Mouse (Mus musculus): ENCODE measurements around the gene Olfr981. TPM values are rescaled to one million over a fixed set of nuclear protein-coding genes. Genes with fewer than 3 reads are reported as not detected.
"Not testable (repeated sequence)": the region's sequence is repeated elsewhere in the genome, so short reads cannot be mapped to it uniquely, and the experiment has no call there.

Gene Olfr981
- not detected for polyA plus RNA-seq (2012; fragmentation: generic; extraction: Trizol)

DNA sequence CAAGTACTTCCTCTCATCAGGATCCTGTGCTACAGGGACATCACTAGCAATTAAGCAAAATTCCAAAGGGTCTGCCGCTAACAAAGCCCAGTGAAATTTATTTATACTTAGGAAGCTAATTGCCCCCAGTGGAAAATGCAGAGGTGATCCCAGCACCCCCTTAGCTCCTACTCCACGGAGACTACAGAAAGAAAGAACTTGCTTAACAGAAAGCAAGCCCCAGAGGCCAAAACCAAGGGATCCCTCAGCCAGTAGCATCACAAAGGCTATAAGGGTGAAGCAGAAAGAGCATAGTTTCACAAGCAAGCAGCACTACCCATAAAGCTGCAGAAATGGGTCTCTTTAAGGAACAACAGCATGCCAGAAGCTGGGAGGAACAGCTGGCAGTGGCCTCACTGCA is at the start of gene Olfr981:
TSS of gene Olfr981 (plus strand) at position 301 of the 400 bp plus-strand sequence.
- Histone ChIP-seq H3K4me3 (no peak within 1 kb of the TSS), H3K79me2 (ENCODE audit: control insufficient read depth, insufficient read depth) (no peaks in the 10 kb centered on the region)
- TF ChIP-seq REST (IDR thresholded peaks at IDR 0.05; ENCODE audit: insufficient read depth, insufficient read length), result no peak
- TF ChIP-seq SRF (IDR thresholded peaks at IDR 0.05; ENCODE audit: control insufficient read depth, insufficient read length, low read depth), result no peak
- TF ChIP-seq MYOG (IDR thresholded peaks at IDR 0.05; ENCODE audit: control insufficient read depth in 1 of 3, insufficient read depth in 1 of 3, insufficient read length in 2 of 3, low read depth in 2 of 3), result no peak
- TF ChIP-seq USF1 (IDR thresholded peaks at IDR 0.05; ENCODE audit: low read depth), result no peak
- TF ChIP-seq TCF3 (IDR thresholded peaks at IDR 0.05; ENCODE audit: insufficient read length, low read depth), result no peak
- no peak for TF ChIP-seq POLR2AphosphoS2 (IDR thresholded peaks at IDR 0.05; ENCODE audit: insufficient read length, low read depth)
- TF ChIP-seq MYOD1 (IDR thresholded peaks at IDR 0.05; ENCODE audit: control insufficient read depth in 1 of 3, insufficient read length in 2 of 3, low read depth in 2 of 3), result no peak
- no peak for TF ChIP-seq TCF12 (IDR thresholded peaks at IDR 0.05; ENCODE audit: insufficient read depth, poor library complexity, severe bottlenecking)
- no peak for TF ChIP-seq POLR2A (IDR thresholded peaks at IDR 0.05; ENCODE audit: insufficient read length, low read depth)
- TF ChIP-seq MAX (IDR thresholded peaks at IDR 0.05; ENCODE audit: low read depth), result no peak
- TF ChIP-seq E2F4 (IDR thresholded peaks at IDR 0.05; ENCODE audit: insufficient read depth), result no peak
- TF ChIP-seq CEBPB (IDR thresholded peaks at IDR 0.05; ENCODE audit: insufficient read depth, poor library complexity, severe bottlenecking), result no peak

GRCm38 (mm10) chr9:39976581-39977145 is 44.6 kb upstream of the Olfr981 start:
- H3K27me3 ChIP-seq (ENCODE audit: control insufficient read depth, insufficient read depth, insufficient read length); H3ac ChIP-seq (ENCODE audit: control insufficient read depth, insufficient read length); H3K4me3 ChIP-seq; H3K4me2 ChIP-seq (ENCODE audit: low read depth); H3K36me3 ChIP-seq (ENCODE audit: control insufficient read depth, insufficient read depth); H3K79me2 ChIP-seq (ENCODE audit: control insufficient read depth, insufficient read depth): not testable (repeated sequence)

More for the DNA sequence above, at the start of gene Olfr981:
- H3K4me2 ChIP-seq (ENCODE audit: low read depth), result no peak within 1 kb of the TSS
- no peaks in the 10 kb centered on the region for H3K36me3 ChIP-seq (ENCODE audit: control insufficient read depth, insufficient read depth)
- H3K27me3 ChIP-seq (ENCODE audit: control insufficient read depth, insufficient read depth, insufficient read length), result no peaks in the 10 kb centered on the region
- no peak within 1 kb of the TSS for H3ac ChIP-seq (ENCODE audit: control insufficient read depth, insufficient read length)

GRCm38 (mm10) chr9:39991813-39992212 is 29.5 kb upstream of the Olfr981 start, which contains the start of gene Olfr978:
Gene Olfr978, plus strand, starts transcription at chr9:39992113.
- H3K27me3 ChIP-seq (ENCODE audit: control insufficient read depth, insufficient read depth, insufficient read length), result no peaks in the 10 kb centered on the region
- TF ChIP-seq POLR2A (IDR thresholded peaks at IDR 0.05; ENCODE audit: insufficient read length, low read depth) (no peak), SRF (IDR thresholded peaks at IDR 0.05; ENCODE audit: control insufficient read depth, insufficient read length, low read depth) (no peak), E2F4 (IDR thresholded peaks at IDR 0.05; ENCODE audit: insufficient read depth) (no peak), MYOD1 (IDR thresholded peaks at IDR 0.05; ENCODE audit: control insufficient read depth in 1 of 3, insufficient read length in 2 of 3, low read depth in 2 of 3) (no peak), USF1 (IDR thresholded peaks at IDR 0.05; ENCODE audit: low read depth) (no peak), CEBPB (IDR thresholded peaks at IDR 0.05; ENCODE audit: insufficient read depth, poor library complexity, severe bottlenecking) (no peak), TCF3 (IDR thresholded peaks at IDR 0.05; ENCODE audit: insufficient read length, low read depth) (no peak)
- H3K36me3 ChIP-seq (ENCODE audit: control insufficient read depth, insufficient read depth), result no peaks in the 10 kb centered on the region
- H3K79me2 ChIP-seq (ENCODE audit: control insufficient read depth, insufficient read depth), result no peaks in the 10 kb centered on the region
- H3K4me2 ChIP-seq (ENCODE audit: low read depth), result no peak within 1 kb of the TSS
- H3K4me3 ChIP-seq, result no peak within 1 kb of the TSS
- H3ac ChIP-seq (ENCODE audit: control insufficient read depth, insufficient read length), result no peak within 1 kb of the TSS

GRCm38 (mm10) chr9:40003365-40003764 is 17.9 kb upstream of the Olfr981 start, which contains the start of gene Olfr979:
Gene Olfr979, minus strand, starts transcription at chr9:40003465.
- Histone ChIP-seq H3K4me3 (no peak within 1 kb of the TSS), H3ac (ENCODE audit: control insufficient read depth, insufficient read length) (no peak within 1 kb of the TSS), H3K79me2 (ENCODE audit: control insufficient read depth, insufficient read depth) (no peaks in the 10 kb centered on the region), H3K4me2 (ENCODE audit: low read depth) (no peak within 1 kb of the TSS), H3K36me3 (ENCODE audit: control insufficient read depth, insufficient read depth) (no peaks in the 10 kb centered on the region), H3K27me3 (ENCODE audit: control insufficient read depth, insufficient read depth, insufficient read length) (no peaks in the 10 kb centered on the region)
- no peak for TF ChIP-seq TCF3 (IDR thresholded peaks at IDR 0.05; ENCODE audit: insufficient read length, low read depth)
- TF ChIP-seq REST (IDR thresholded peaks at IDR 0.05; ENCODE audit: insufficient read depth, insufficient read length), result no peak
- TF ChIP-seq CEBPB (IDR thresholded peaks at IDR 0.05; ENCODE audit: insufficient read depth, poor library complexity, severe bottlenecking), result no peak
- no peak for TF ChIP-seq MYOD1 (IDR thresholded peaks at IDR 0.05; ENCODE audit: control insufficient read depth in 1 of 3, insufficient read length in 2 of 3, low read depth in 2 of 3)
- TF ChIP-seq MAX (IDR thresholded peaks at IDR 0.05; ENCODE audit: low read depth), result no peak
- no peak for TF ChIP-seq USF1 (IDR thresholded peaks at IDR 0.05; ENCODE audit: low read depth)
- TF ChIP-seq TCF12 (IDR thresholded peaks at IDR 0.05; ENCODE audit: insufficient read depth, poor library complexity, severe bottlenecking), result no peak
- TF ChIP-seq SRF (IDR thresholded peaks at IDR 0.05; ENCODE audit: control insufficient read depth, insufficient read length, low read depth), result no peak
- TF ChIP-seq POLR2A (IDR thresholded peaks at IDR 0.05; ENCODE audit: insufficient read length, low read depth), result no peak
- no peak for TF ChIP-seq E2F4 (IDR thresholded peaks at IDR 0.05; ENCODE audit: insufficient read depth)

DNA sequence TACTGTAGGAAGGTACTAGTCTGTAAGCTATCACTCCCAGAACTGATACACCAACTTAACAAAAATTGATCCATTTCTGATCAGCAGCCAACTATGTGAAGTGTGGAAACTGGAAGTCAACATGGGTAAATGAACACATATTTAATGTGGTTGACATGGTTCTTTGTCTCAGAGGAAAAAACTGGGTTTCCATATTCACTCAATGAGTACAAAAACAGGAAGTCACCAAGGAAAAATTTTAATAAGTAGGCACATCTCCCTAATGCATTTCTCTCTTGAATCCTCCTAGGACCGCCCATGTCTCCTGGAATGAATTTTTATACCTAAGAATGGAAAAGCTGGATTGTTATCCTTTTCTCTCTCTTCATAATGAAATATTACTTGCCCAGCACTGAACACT is 11.8 kb upstream of the Olfr981 start, which contains the start of gene Olfr980:
TSS of gene Olfr980 (minus strand) at position 101 of the 400 bp plus-strand sequence.
- no peak within 1 kb of the TSS for H3K4me3 ChIP-seq
- H3K79me2 ChIP-seq (ENCODE audit: control insufficient read depth, insufficient read depth), result no peaks in the 10 kb centered on the region
- H3K27me3 ChIP-seq (ENCODE audit: control insufficient read depth, insufficient read depth, insufficient read length), result no peaks in the 10 kb centered on the region
- no peak within 1 kb of the TSS for H3ac ChIP-seq (ENCODE audit: control insufficient read depth, insufficient read length)
- no peaks in the 10 kb centered on the region for H3K36me3 ChIP-seq (ENCODE audit: control insufficient read depth, insufficient read depth)
- TF ChIP-seq E2F4 (IDR thresholded peaks at IDR 0.05; ENCODE audit: insufficient read depth), result no peak
- no peak within 1 kb of the TSS for H3K4me2 ChIP-seq (ENCODE audit: low read depth)
